Mouse (Mus musculus) liver, embryonic 14.5 days (tissue): ENCODE measurements around the gene Rpl9.

Experiments used
- CTCF ChIP-seq: IDR thresholded peaks from 2 replicates; pipeline ENCODE4 v1.5.1; 2016; ENCODE audit warnings: antibody characterized with exemption, low read depth, control low read depth
- EP300 ChIP-seq: IDR thresholded peaks from 2 replicates; pipeline ENCODE4 v1.6.1; 2016; ENCODE audit warnings: antibody characterized with exemption, low read depth

GRCm38 (mm10) chr5:65438041-65438440 lies 46.8 kb upstream of the Rpl9 start:
- TF ChIP-seq EP300 (no peak), CTCF (no peak)
